Mouse (Mus musculus): ENCODE data around the gene Flywch2.
A peak's percentile ranks its signal among the peaks of the same experiment; 100 is the strongest.
"Not testable (repeated sequence)": the region's sequence is repeated elsewhere in the genome, so short reads cannot be mapped to it uniquely, and the experiment has no call there.

The Flywch2 gene

GRCm38 (mm10) chr17:23790269-23791078, 4.6 kb upstream of the Flywch2 start, which contains the start of gene Srrm2:
Srrm2 (plus strand) TSS chr17:23790532.
- DNase-seq (ENCODE audit: low read depth) = no peak

- DNase-seq (ENCODE audit: low read depth) = no peak
Observed at GRCm38 (mm10) chr17:23789749-23790268, 3.9 kb upstream of the Flywch2 start.

GRCm38 (mm10) chr17:23788973-23789372, 3.1 kb upstream of the Flywch2 start:
- DNase-seq (ENCODE audit: low read depth) = no peak

DNA sequence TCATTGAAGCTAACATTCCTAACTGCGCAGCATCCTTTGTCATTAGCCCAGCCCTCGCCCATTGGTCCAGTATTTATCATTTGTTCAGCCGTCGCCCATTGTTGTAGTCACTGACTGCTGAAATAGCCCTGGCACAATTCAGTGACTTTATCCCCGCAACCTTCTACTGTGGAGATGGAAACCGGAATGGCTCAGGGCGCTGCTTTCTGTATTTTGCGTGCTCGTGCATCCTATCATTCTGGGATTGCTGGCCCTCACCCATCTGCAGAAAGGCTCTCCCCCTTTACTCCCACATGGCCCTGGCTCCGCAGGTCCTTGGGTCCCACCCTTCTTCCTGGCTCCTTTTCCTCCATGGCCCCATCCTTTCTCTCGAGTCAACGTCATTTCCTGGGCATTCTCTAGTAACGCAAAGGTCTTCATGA, 640 bp upstream of the Flywch2 start:
- no peak for DNase-seq (ENCODE audit: low read depth)

DNA sequence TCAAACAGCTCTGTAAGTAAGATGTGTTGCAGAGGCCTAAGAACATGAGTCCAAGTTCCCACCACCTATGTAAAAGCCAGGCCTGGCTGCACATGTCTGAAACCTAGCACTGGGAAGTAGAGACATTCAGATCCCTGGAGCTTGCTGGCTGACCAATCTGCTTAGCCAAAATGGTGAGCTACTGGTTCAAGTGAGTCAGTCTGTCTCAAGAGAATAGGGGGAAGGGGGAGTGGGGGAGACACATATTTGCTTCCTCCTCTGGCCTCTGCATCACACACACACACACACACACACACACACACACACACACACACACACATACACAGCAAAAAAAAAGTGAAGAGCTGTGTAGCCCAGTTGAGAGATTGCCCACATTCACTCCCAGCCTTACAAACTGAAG, 2.5 kb downstream of the Flywch2 start:
- no peak for DNase-seq (ENCODE audit: low read depth)

DNA sequence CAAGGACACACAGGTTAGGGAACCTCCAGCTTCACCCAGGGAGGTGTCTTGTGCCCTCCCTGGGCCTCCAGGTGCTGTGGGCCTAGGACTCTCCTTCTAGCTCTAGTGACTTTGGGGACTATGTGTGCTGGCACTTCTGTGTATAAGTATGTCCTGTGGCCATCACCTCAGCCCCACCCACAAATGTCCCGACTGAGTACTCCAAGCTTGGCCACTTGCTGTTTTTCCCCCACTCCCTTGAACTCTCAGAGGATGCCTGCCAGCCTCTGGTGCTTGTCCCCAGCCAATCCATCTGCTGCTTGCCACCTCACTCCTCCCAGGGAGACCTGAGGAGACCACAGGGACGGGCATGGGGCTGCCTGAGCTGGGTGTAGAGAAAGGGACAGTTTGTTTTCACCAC, 7.4 kb downstream of the Flywch2 start:
- no peak for DNase-seq (ENCODE audit: low read depth)

DNA sequence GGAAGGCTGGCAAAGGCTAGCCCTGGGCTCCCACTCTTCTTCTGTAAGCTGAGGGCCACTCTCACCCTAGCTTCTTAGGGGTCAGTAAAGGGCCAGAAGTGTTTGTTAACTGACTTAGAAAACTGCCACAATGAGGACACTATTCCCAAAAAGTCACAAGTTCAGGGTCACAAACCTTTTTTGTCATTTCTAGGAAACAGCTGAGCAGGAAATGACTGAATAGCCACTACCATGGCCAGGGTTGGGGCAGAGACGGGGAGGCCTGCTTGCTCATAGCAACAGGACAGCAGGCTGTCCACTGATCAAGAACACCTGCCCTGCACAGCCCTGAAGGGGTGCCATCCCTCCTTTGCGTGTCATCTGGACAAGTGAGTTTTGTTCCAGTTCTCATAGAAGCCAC, 8.7 kb downstream of the Flywch2 start:
- DNase-seq (ENCODE audit: low read depth) = no peak

GRCm38 (mm10) chr17:23776216-23776615, 9.7 kb downstream of the Flywch2 start:
- no peak for DNase-seq (ENCODE audit: low read depth)

GRCm38 (mm10) chr17:23774090-23774489, 11.8 kb downstream of the Flywch2 start:
- peak; percentile 61 for DNase-seq (ENCODE audit: low read depth)

DNA sequence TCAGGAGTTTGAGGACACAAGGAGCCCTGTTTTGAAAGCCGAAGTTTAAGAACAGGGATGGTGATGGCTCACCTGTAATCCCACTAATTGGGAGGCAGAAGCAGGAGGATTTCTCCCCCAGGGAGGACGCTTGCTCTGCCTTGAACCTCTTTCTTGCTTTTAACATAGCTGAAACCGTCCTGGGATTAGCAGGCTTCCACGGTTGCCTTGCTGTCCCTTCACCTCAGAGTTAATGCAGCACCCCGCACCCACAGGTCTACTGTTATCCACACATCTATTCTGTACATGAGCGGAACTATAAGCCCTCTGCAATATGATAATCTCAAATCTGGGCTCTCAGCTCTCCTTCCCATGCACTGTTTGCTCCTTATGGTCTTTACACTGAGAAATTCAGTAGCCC, 12.2 kb downstream of the Flywch2 start:
- no peak for DNase-seq (ENCODE audit: low read depth)

GRCm38 (mm10) chr17:23772219-23772556, 13.7 kb downstream of the Flywch2 start:
- DNase-seq (ENCODE audit: low read depth) = not testable (repeated sequence)

DNA sequence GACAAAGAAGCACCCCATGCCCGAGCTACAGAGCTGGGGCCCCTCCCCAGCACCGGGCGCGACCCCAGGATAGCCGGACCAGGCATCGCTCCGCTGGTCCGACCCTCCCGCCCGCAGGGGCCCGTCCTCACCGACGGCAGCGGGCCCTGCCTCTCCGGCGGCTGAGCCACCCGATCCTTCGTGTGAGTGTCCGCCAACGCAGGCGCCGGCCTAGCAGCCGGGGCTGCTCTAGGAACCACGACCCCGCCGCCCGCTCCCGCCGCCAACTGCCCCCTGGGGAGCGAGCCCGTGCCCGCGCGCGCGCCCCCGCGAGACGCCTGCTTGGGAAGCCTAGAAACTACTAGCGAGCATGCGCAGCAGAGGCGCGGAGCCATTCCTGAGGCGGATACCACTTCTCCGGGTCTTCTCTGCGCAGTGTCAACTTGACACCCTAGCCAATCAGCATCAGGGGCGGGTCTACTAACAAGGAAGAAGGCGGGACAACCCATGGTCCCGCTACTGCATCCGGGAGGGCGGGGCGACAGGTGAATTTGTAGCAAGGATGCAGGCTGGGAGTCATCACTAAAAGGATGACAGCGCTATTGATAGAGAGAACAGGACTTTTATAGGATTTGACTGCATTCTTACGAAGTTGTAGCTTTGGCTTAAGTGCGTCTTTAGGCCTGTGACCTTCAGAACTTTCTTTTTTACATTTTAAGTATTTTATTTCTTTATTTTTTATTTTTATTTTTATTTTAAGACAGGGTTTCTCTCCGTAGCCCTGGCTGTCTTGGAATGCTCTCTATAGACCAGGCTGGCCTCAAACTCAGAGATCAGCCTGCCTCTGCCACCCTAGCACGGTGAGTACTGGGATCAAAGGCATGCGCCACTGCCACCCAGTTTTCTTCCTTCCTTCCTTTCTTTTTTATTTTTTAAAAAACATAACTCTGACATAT, 14.3 kb downstream of the Flywch2 start, which contains the start of gene Flywch1:
TSS of gene Flywch1 (minus strand) at position 319 of the 935 bp plus-strand sequence.
- DNase-seq (ENCODE audit: low read depth) = peak; percentile 92

DNA sequence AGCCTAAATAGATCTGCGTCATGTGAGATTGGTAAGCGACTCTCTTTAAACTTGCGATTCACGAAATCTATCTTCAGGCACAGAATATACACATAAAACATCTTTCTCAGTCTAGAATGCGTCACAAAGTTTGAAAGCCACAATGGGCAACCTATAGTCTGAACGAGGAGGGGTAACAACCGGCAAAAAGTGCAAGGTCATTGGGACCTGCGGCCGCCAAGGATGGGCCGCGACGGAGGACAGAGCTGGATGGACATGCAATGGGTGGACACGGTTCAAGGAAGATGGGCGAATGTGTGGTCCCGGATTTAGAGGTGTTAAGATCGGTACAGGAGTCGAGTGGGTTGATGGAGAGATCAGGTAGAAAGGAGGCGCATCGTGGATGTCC, 15.0 kb downstream of the Flywch2 start:
- no peak for DNase-seq (ENCODE audit: low read depth)

DNA sequence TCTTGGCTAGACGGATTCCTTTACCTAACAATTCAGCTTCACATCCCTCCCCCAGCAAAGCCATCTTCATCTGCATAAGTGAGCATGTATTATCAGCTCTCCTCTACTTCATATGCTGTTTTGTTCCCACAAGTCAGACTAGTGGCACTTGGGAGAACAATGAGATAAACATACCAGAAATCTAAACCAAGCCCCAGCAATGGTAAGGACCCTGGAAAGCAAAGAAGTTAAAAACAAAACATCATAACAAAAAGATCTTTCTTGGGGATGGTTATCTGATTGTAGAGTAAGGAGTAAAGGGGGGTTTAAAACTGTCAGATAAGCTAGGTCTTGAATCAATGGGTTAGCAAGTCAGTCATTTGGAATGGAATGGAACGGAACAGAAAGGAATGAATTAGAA, 15.4 kb downstream of the Flywch2 start:
- DNase-seq (ENCODE audit: low read depth) = no peak

GRCm38 (mm10) chr17:23762976-23763375, 22.9 kb downstream of the Flywch2 start:
- DNase-seq (ENCODE audit: low read depth) = no peak

DNA sequence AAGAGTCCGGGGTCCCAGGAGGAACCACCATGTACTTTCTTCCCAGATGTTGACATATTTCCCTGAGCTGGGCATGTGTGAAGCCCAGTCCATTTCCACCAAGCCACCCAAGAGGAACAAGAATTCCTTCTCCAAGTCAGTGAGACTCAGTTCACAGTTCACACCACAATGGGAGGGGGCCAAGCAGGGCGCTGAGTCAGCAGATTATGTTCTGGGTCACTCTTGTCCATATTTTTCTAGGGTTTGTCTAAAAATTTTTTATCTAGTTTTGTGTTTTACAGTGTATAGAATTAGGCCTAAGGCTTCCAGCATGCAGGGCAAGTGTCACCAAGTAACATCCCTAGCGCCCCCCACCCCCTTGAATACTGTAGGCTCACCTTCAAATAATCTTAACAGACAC, 24.7 kb downstream of the Flywch2 start:
- no peak for DNase-seq (ENCODE audit: low read depth)

GRCm38 (mm10) chr17:23760231-23760630, 25.6 kb downstream of the Flywch2 start:
- DNase-seq (ENCODE audit: low read depth) = no peak

GRCm38 (mm10) chr17:23758801-23759200, 27.1 kb downstream of the Flywch2 start:
- DNase-seq (ENCODE audit: low read depth) = no peak

- DNase-seq (ENCODE audit: low read depth) = no peak
Observed at GRCm38 (mm10) chr17:23757581-23757980, 28.3 kb downstream of the Flywch2 start.

DNA sequence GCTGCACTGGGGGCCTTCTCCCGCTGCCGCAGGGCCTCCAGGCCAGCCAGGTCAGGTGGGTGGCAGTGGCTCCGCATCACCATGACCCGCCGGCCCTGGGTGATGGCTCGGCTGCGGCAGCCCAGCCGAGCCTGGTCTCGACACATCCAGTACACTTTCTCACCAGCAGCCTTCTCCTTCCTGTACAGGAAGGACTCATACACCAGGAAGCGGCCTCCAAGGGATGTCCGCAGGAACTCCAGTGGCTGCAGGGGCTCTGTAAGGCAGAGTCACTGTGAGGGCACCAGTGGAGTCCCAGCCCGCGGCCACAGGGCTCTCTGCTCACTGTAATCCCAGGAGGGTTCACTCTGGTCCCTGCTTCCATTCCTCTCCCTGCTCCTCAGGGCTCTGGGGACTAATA, 30.2 kb downstream of the Flywch2 start:
- no peak for DNase-seq (ENCODE audit: low read depth)

DNA sequence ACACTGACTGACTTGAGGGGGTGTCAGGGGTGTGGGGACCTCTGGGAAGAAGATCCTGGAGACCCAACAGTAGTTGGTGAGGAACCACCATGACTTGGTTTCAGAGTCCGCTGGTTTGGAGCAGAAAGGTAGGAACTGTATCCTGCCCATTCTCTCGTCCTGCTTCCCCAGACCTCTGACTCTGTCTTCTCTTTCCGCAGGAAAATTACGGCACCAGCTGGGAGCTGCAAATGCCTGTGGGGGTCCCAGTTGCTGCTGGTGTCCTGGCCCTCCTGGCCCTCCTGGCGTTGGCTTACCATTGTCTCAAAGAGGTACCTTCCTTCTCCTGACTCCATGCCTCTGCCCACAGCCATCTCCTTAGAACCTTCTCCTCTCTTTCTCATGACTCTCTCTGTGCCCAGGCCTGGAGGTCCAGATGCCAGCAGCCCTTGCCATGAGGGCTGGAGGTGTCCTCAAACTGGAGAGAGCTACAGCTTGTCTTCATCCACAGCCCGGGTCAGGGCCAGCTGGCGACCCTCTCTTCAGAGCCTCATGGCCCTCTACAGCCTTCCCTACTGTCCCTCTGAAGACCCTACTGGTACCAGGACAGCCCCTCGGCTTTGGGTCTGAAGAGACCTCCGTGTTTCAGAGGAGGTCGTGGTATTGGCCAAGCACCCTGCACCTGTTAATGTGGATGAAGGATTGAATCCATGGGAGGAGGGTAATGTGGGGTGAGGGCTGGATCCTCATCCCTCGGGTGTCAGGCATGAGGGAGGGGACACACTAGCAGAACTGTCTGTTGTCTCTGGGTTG, 36.3 kb downstream of the Flywch2 start:
- no peak for DNase-seq (ENCODE audit: low read depth)

Measured in c-Kit-positive CD71-negative TER-119-negative erythroid progenitor cells, embryonic 14.5 days (primary cell).